Mouse (Mus musculus): ENCODE results near the gene Cpne8. TPM values are rescaled to one million over a fixed set of nuclear protein-coding genes. Genes with fewer than 3 reads are reported as not detected.

Cpne8 gene
- polyA plus RNA-seq, 2 experiments: 0.96 to 1.1 TPM

DNA sequence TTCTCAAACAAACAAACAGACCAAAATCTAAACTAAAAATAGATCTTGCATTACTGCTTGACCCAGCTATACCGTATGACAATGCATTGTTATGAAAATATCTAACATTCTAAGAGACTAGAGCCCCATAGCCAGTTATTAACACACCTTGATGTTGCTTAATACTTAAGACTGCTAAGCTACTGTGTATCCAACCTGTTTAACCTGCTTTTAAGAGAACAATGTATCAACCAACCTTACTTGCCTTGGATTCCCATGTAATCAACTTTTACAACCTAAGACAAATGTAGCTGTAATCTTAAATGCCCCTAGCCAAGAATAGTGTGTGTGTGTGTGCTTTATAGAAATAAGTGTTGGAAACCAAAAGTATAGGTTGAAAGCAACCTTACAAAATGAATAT, 233.2 kb downstream of the Cpne8 start:
- no peak for ATAC-seq (ENCODE audit: insufficient read depth)
- no peaks in the 10 kb centered on the region for H3K9me3 ChIP-seq (ENCODE audit: control insufficient read depth, low read length)
- WGBS (ENCODE audit: insufficient replicate concordance): 62% methylated on average over 1 of the region's 1 CpGs

More for the DNA sequence above, 233.2 kb downstream of the Cpne8 start:
- Histone ChIP-seq H3K4me1 (replicated peaks; ENCODE audit: control insufficient read depth in 2 of 2, insufficient read depth in 2 of 2, low read length in 1 of 2) (no peaks in the 10 kb centered on the region), H3K4me3 (ENCODE audit: insufficient read depth in 1 of 2, low read depth in 2 of 2, low read length in 2 of 2) (no peak overlapping the region), H3K36me3 (replicated peaks; ENCODE audit: control insufficient read depth, insufficient read depth, low read depth) (no peaks in the 10 kb centered on the region), H3K27me3 (ENCODE audit: control insufficient read depth, insufficient read depth, low read length) (no peaks in the 10 kb centered on the region), H3K4me2 (ENCODE audit: low read depth) (no peak overlapping the region), H3K9ac (replicated peaks) (no peak overlapping the region), H3K27ac (no peak overlapping the region)
- TF ChIP-seq EP300 (IDR thresholded peaks at IDR 0.05; ENCODE audit: low read depth) (no peak), CTCF (IDR thresholded peaks at IDR 0.05; ENCODE audit: low read depth) (no peak)
- no peak for DNase-seq (ENCODE audit: low read depth in 3 of 3, low spot score in 3 of 3)

Measured in liver, embryonic 14.5 days (tissue).